Mouse (Mus musculus) small intestine, adult 2 months (tissue): ENCODE measurements around the gene Parpbp.

ENCODE experiments used
- CTCF ChIP-seq: fragments of 200-500 bp; IDR thresholded peaks from 2 replicates; pipeline ENCODE4 v1.5.1; 2012; ENCODE audit warnings: low read depth, mild to moderate bottlenecking, control low read depth, inconsistent platforms, low read length, moderate library complexity, mixed read lengths; ENCODE audit not compliant: insufficient replicate concordance, insufficient read length; ENCODE audit errors: extremely low read depth
- POLR2A ChIP-seq: fragments of 200-500 bp; IDR thresholded peaks from 2 replicates; pipeline ENCODE4 v1.6.1; 2012; ENCODE audit warnings: low read depth, mild to moderate bottlenecking, control low read depth, inconsistent platforms, low read length, moderate library complexity

GRCm38 (mm10) chr10:88054233-88054985 lies 92.3 kb downstream of the Parpbp start:
- no peak for TF ChIP-seq CTCF
- no peak for TF ChIP-seq POLR2A
